Mouse (Mus musculus): Measurements from ENCODE around the gene Anxa6. TPM values are rescaled to one million over a fixed set of nuclear protein-coding genes. Genes with fewer than 3 reads are reported as not detected.

The Anxa6 gene
- total RNA-seq, 2 experiments from 2014 or later = 10.4 to 14.0 TPM

DNA sequence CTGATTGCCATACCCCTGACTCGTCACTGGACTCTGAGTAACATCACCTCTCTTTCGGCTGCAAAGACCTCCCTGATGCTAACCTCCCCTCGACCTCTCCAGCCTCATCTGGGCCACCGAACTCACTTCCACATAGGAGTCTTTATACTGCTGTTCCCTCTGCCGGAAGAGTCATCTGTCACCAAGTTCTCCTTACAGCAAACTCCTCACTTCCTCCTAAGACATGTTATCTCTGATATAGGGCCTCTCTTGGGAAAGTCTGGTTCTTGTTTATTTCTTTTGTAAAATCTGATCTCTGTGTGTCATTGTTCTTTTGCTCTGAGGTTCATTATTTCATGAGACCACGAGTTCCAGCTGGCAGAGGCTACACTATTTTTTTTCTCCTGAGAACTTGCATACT, 25.0 kb downstream of the Anxa6 start:
- ATAC-seq (replicated peaks; ENCODE audit: low FRiP score, poor library complexity, severe bottlenecking) = no peak

DNA sequence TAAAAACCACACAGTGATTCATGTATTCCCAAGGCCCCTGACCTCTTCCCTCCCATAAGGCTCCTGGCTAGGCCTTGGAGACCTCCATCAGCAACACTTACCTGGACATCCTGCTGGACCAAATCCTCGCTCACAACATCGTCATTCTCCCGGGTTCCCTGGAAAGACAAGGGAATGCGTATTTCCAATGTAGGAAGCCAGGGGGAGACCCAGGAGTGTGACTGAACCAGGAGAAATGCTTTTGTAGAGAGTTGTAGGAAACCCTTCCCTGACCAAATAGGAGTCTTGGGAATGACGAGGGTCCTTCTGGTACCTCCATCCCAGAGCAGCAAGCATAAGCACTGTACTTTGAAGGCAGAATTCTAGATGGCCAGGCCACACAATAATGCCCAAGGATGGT, 27.6 kb downstream of the Anxa6 start:
- ATAC-seq (replicated peaks; ENCODE audit: low FRiP score, poor library complexity, severe bottlenecking) = no peak

DNA sequence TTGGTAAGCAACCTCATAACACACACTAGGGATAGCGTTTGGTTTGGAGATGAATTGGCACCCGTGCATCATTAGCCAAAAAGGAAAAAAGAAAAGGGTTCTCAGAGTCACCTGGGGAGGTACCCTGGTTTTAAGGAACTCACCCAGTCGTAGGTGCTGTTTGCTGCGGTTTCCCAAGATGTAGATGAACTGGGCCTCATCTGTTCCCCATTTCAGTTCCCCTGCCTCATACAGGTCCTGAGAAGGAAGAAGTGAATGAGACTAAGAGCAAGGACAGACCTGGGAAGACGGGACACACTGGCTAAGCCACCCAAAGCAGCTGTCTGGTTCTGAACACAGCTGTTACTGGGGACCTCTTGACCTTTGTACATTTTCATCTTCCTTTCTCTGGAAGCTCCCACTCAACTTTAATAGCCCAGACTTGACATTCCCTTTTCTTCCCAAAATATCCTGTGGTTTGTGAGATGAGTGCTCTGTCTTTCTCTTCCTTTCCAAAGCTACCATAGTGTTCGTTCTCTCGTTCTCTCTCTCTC, 28.2 kb downstream of the Anxa6 start:
- no peak for ATAC-seq (replicated peaks; ENCODE audit: low FRiP score, poor library complexity, severe bottlenecking)

DNA sequence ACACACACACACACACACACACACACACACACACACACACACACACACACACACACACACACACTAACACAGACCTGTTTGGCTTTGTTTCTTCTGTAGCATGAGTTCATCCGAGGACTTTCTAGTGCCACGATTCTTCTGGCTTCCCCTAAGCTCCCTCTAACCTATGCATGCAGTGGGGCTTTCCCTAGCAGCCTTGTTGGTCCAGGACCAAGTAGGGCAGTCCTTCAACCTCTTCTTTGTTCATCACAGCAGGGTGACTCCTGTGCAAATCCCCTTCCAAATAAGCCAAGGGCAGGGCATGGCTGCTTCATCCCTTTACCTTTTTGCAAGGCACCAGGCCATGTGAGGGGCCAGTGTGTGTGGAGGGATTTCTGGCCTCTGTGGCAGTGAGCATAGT, 34.5 kb downstream of the Anxa6 start:
- ATAC-seq (replicated peaks; ENCODE audit: low FRiP score, poor library complexity, severe bottlenecking) = no peak

DNA sequence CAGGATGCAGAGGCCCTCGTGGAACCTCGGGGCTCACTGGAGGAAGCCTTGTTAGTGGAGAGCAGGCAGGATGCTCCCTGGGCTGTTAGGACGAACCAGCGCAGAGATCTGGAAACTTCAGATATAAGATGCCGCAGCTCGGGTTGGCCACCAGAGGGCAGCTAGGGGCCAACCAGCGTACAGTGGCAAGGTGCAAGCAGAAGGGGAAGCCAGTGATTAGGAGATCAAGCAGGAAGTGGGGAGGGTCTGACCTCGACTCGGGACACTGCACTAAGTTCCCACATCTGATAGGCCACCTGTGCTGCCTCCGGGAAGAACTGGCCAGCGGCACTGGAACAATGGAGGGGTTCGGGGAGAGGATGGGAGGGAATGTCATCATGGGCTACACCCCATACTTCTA, 35.0 kb downstream of the Anxa6 start:
- ATAC-seq (replicated peaks; ENCODE audit: low FRiP score, poor library complexity, severe bottlenecking) = peak; percentile 56; the same call in 1 of the 2 replicates

DNA sequence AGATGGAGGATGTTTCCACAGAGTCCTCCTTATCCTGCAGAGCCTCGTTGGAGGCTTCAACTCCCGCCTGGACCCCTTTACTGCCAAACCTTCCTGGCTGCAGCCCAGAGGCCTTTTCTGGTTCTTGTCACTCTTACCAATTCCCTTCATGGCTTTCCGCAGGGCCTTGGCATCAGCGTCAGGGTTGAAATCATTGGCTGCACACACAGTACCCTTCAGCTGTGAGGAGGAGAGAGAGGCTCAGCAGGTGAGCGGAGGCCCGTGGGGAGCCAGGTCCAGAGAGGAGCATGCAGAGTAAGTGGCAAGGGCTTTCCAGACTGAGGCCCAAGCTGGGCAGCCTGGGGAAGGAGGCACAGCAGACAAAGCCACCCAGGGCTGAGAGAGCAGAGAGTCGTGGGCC, 37.1 kb downstream of the Anxa6 start:
- ATAC-seq (replicated peaks; ENCODE audit: low FRiP score, poor library complexity, severe bottlenecking) = no peak

DNA sequence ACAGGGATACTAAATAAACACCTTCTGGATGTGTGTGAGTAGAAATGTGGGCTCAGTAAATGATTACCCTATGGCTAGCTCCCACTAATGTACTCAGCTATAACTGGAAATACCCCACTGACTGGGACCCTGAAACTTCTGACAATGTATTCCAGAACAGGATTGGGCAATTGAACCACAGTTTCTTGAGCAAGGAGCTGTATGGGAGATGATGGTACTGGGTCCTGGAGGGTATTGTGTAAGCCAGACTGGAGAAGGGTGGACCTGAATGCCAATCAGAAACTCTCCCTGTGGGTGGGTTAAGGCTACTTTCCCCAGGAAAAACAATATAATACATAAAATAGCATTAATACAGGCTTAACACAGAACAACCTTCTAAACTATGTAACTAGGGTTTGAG, 43.3 kb downstream of the Anxa6 start:
- ATAC-seq (replicated peaks; ENCODE audit: low FRiP score, poor library complexity, severe bottlenecking) = no peak

DNA sequence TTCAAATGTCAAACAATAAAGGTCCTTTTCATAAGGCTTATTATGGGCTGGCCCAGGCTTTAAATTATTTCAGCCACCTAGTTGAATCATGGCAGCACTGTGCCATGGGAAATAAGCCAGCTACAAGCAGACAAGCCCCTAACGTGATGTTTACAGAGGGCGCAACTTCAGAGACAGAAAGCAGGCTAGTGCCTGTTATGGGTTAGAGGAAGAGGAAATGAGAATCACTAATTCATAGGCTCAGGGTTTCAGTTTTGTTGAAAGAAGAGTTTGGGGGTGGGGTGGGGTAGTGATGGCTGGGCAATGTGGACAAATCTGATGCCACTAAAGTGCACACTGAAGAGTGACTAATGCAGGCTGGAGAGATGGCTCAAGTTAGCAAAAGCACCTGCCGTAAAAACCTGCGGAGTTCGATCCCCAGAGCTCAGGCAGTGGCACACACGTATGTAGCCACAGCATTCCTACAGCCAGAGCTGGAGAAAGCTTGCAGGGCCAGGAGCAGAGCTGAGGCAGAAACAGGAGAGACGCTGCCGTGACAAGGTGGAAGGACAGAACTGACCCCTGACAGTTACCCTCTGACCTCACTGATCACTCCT, 44.4 kb downstream of the Anxa6 start:
- ATAC-seq (replicated peaks; ENCODE audit: low FRiP score, poor library complexity, severe bottlenecking) = no peak

DNA sequence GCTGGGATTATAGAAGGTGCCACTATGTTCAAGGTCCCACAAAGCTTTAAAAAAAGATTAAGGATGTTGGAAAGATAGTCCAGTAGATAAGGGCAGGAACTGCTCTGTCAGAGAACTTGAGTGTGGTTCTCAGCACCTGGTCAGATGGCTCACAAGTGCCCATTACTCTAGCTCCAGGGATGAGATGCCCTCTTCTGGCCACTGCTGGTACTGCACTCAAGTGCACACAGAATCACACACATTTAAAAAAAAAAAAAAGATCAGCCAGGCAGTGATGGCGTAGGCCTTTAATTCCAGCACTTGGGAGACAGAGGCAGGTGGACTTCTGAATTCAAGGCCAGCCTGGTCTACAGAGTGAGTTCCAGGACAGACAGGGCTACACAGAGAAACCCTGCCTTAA, 45.3 kb downstream of the Anxa6 start:
- ATAC-seq (replicated peaks; ENCODE audit: low FRiP score, poor library complexity, severe bottlenecking) = no peak

DNA sequence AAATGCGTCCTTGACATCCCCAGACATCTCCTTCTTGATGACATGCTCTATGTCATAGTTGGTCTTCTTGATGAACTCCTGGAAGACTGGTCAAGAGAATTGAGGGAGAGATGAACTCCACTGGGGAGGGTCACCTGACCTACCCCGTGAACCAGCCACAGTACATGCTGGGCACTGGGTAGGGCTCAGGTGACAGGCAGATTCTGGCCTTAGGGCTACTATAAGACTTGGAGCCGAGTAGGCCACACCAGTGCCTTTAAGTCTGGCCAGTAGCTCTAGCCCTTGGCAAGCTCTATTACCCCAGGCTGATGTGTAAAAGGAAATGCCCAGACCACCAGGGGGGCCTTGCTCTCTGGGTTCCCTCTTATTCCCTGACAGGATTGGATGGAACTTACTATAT, 48.2 kb downstream of the Anxa6 start:
- no peak for ATAC-seq (replicated peaks; ENCODE audit: low FRiP score, poor library complexity, severe bottlenecking)

DNA sequence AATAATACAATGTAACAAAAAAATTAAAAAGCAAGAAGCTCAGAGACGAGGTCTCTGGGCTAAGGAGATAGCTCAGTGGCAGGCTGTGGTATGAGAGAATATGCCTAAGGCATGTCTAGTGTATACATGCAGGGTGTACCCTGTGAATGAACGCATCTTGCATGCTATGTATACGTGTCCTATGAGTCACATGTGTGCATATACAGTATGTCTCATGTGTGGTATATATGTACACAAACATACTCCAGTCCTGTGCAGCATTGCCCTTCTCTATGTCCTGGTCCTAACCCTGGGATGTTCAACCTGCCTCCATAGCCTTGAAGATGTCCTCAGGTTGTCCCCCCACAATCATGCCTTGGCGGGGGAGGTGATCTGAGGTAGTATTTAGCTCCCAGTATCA, 48.7 kb downstream of the Anxa6 start:
- 0 out of 2 replicates have a peak, but pooled peaks have one; percentile 40 for ATAC-seq (replicated peaks; ENCODE audit: low FRiP score, poor library complexity, severe bottlenecking)

DNA sequence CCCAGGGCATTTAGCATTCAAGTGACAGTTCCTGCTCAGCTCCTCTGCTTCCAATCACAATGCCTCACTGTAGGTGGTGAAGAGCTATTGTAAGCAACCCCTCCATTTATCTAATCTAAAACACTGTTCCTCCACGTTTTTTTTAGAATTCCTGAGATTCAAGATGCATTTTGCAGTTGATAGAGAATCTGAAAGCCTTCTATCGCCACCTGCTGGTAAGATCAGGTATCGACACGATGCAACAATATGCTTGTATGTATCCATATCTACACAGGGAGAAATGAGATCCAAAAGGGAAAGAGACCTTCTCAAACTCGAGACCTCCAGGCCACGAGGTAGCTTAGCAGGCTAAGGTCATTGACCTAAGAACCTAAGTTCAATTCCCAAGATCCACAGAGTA, 49.2 kb downstream of the Anxa6 start:
- peak; percentile 62; the same call in 1 of the 2 replicates for ATAC-seq (replicated peaks; ENCODE audit: low FRiP score, poor library complexity, severe bottlenecking)

DNA sequence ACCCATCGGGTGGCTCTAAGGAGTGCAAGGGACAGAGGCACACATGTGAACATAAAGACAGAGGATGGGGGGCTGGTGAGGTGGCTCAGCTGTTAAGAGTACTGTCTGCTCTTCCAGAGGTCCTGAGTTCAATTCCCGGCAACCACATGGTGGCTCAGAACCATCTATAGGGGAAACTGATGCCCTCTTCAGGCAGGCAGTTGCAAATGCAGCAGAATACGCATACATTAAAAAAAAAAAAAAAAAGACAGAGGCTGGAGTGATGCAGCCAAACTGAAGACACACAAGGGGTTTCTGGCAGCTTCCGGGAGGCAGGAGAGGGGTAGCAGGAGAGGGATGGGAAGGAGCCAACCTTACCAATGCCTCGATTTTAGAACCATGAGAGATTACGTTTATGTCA, 50.7 kb downstream of the Anxa6 start:
- ATAC-seq (replicated peaks; ENCODE audit: low FRiP score, poor library complexity, severe bottlenecking) = no peak

DNA sequence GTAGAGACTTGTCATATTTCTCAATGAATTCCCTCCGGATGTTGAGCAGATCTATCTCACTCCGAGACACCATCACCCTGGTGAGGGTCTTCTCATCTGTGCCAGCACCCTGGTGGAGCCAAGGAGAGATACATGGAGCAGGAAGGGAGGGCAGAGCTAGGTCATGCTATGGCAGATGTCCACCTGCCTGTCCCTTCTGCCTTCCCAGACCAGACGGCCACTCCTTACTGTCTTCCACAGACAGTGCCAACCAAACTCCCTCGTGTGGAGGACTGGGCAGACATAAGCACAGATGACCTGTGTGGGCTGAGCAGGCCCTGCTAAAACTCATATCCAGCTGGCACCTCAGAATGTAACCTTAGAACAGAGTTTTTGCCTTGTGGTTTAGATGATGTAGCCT, 51.6 kb downstream of the Anxa6 start:
- no peak for ATAC-seq (replicated peaks; ENCODE audit: low FRiP score, poor library complexity, severe bottlenecking)

DNA sequence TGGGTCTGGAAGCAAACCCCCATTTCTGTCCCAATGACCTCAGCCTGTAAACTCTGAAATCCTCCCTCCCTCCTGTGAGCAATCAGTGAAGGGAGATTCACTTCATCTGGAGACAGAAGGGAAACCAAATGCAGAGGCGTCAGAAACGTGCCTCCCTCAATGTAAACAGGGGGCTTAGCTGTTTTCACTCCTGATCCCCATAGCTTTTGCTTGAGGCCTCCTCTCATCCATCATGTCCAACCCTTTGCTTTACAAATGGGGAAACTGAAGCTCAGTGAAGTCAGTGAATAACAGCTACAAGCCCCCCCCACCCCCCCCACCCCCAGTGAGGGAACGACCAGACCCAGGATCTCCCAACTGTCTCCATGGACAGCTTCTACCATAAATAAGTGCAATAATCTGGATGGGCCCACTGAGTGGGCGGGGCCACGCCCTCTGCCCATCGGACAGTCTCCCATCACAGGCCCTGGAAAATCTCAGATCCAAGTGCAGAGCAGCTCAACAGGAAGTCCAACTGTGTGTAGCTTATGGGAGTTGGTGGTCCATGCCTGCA, 55.8 kb downstream of the Anxa6 start:
- ATAC-seq (replicated peaks; ENCODE audit: low FRiP score, poor library complexity, severe bottlenecking) = no peak

DNA sequence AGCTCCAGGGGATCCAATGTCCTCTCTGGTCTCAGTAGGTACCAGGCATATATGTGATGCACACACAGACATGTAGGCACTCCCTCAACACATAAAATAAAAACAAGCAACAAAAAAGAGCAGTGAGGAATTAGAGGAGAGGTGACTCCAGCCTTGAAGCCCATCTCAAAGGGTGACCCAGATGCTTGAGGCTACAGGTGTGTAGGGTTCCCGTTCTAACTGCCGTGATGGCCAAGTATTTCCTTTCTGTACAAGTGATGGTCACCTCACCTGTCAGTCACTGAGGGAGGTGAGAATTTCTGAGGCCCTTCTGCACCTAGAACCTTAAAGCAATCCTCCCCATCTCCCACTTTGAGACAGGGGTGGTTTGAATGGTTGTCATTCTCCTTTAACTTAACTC, 56.9 kb downstream of the Anxa6 start:
- no peak for ATAC-seq (replicated peaks; ENCODE audit: low FRiP score, poor library complexity, severe bottlenecking)

DNA sequence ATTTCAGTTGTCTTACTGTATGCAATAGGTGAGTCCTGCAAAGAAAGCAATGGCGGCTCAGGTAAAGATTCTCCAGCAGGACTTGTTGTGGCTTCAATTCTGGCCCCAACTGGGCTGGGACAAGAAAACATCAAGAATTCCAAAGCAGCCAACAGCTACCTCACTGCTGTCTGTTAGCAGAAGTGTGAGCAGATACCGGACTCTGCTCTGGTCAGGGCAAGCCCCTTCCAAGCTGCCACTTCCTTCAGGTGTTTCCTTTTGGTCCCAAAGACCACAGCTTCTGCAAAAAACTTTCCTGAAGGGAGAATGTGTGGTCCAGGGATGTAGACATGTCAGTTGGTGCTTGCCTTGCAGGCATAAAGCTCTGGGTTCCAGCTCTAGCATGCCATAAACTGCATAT, 57.5 kb downstream of the Anxa6 start:
- ATAC-seq (replicated peaks; ENCODE audit: low FRiP score, poor library complexity, severe bottlenecking) = no peak

DNA sequence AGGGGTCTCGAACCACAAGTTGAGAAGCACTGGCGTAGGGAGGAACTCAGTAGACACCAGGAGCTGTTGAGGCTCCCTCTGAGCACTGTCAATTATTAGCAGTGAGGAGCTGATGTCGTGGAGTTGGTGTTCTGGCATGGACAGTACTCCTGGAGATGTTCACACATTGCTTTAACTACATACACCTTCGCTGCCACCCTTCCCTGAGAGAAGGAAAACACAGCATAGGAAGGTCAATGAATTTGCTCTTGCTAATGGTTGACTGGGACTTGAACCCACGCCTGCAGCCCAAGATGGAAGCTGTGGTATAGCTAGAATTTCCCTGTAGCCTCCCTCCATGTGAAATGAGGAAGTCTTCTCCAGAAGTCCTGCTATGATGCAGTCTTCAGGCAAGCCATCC, 57.9 kb downstream of the Anxa6 start:
- ATAC-seq (replicated peaks; ENCODE audit: low FRiP score, poor library complexity, severe bottlenecking) = no peak

DNA sequence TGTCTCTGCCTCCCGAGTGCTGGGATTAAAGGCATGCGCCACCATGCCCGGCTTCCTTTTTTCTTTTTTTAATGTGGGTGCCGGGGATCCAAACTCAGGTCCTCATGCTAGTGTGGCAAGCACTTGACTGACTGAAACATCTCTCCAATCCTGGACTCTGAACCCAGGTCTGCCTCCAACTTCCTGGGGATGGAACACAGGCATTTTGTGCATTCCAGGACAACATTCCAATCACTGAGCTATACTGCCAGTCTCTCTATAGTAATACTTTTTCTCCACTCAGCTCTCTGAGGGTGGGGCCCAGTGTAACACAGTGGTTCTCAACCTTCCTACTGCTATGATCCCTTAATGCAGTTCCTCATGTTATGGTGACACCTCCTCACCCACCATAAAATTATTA, 58.6 kb downstream of the Anxa6 start:
- no peak for ATAC-seq (replicated peaks; ENCODE audit: low FRiP score, poor library complexity, severe bottlenecking)

DNA sequence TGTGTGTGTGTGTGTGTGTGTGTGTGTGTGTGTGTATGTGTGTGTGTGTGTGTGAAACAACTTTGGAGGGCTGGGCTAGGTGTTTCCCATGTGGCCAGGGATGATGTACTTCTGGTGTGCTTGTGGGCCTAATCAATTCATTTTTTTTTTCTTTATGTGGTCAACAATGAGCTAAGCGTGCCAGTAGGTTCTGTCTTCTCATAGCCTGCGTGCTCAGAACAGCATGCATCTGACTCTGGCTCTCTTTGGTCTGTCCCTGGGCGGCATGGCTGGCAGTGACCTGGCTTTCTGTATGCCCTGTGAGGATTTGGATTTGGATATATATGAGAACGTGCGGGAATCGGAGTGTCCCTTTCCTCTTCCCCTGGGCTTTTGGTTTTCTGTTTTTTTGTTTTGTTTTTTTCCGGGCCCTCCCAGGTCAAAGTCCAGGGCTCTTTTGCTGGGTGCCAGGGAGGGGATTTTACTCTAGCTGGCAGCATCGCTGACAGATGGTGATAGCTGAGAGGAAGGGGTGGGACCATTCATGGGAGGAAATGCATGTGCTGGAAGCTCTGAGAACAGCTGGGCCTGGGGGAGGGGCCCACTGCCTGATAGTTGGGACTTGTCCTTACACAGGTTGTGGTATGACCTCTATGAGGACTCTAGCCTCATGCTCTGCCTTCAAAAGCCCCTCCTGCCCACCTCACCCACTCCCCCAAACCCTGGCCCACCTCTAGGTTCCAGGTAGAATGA, 59.6 kb downstream of the Anxa6 start:
- no peak for ATAC-seq (replicated peaks; ENCODE audit: low FRiP score, poor library complexity, severe bottlenecking)

DNA sequence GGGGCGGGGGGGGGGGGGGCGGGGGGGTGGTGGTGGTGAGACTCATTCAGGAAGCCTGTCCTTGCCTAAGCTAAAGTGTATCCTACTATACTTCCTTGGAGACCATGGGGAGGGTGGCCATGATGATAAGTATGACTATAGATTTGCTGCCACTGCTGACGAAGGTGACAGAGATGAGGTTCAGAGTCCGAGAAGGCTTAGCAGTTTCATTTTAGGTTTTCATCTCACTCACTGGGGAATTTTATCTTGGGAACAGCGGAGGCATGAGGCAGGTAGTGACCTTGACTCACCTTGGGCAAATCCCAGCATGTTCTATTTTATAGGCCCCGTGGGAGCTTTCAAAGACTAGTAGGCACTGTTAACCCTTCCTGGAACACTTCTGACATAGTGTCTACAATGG, 60.5 kb downstream of the Anxa6 start:
- no peak for ATAC-seq (replicated peaks; ENCODE audit: low FRiP score, poor library complexity, severe bottlenecking)
